Mouse (Mus musculus) A20 (cell line): ENCODE measurements around the gene Map3k3.

ENCODE experiments used
- DNase-seq: peaks from one replicate; pipeline ENCODE4 v3.0.0-alpha.2; 2011; ENCODE audit warnings: low read depth, low spot score

The Map3k3 gene

GRCm38 (mm10) chr11:106158081-106158929 lies 73.9 kb downstream of the Map3k3 start:
- peak; percentile 71 for DNase-seq

DNA sequence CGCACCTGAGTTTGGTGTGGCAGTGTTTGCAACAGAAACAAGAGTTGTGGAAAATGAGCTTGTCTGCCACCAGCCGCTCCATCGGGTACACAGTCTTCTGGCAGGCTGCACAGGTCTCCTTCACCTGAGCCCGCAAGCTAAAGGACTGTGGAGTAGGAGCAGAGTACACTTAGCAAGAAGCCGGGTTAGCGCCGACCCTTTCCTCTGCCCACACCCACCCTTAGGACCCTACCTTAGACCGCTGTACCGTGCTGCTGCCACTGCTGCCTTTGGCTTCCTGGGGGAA lies 74.5 kb downstream of the Map3k3 start:
- DNase-seq: no peak

DNA sequence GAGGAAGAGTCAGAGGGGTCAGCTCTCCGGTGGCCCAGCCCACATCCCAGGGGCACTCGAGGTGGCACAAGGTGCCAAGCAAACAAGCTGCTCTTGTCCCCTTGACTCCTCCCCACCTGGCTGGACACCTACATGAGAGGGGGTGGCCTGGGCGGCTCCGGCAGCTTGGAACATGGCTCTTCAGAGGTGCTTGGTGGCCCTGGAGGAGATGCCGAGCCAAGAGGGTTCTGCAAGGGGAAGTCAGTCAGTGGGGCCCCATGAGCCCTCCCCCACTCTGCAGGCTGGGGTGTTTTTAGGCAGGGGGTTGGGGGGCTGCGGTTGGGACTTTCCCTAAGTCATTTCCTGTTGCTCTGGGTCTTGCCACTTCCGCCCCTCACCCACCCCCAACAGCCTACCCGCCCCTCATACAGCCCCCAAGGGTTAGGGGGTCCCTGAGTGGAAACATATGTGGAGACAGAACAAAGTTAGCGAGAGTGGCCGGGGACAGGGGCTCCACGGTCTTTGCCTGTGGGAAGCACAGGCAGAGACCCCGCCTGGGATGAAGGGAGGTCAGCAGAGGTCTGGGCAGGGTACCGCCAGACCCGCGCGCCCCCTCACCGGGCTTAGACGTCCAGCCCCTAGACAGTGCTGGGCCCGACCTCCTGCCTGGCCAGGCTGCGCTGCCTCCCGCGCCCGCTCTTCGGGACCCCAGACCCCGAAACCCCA lies 75.0 kb downstream of the Map3k3 start:
- DNase-seq: peak; percentile 87

DNA sequence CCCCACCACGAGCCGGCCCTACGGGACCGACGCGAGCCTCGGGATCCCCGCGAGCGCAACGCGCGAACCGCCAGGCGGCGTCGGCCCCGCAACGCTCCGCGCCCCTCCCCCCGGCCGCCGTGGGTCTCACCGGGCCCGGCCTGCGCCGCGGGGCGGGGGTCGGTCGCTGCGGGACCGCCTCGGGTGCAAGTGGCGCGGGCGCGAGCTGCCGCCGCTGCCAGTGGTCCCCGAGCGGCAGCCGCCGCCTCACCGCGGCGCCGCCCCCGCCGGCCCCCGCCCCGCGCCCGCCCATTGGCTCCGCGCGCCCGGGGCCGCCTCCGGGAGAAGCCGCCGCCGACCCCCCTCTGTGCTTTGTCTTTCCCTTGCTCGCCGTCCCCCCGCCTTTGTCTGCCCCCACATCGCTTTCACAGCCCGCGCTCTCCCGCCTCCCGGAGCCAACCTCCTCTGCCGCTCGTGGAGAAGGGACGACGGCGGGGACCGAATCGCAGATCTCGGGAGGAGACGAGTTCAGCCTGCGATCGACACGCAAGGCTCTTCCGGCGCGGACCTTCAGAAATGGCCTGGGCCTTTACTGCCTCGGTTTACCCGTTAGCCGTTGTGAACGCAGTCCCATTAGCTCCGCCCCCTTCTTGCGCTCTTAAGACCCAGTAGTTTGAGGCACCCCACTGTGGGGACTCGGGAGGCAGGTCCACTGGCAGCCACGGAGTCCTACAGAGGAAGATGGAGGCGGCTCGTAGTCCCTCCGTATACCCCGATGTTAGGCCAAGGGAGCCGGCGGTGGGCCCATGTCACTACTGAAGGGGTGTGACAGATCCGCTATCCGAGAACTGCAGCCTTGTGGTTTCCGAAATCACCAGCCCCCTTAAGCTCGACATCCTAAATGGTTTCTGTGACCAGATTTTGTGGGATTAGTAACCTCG lies 75.8 kb downstream of the Map3k3 start:
- peak; percentile 79 for DNase-seq

- no peak for DNase-seq
Measured at GRCm38 (mm10) chr11:106160841-106161721, 76.7 kb downstream of the Map3k3 start, which contains the start of the genes Gm10840 and Limd2. Gm10840 (plus strand) TSS chr11:106160850. Limd2 (minus strand) TSS chr11:106160860.

DNA sequence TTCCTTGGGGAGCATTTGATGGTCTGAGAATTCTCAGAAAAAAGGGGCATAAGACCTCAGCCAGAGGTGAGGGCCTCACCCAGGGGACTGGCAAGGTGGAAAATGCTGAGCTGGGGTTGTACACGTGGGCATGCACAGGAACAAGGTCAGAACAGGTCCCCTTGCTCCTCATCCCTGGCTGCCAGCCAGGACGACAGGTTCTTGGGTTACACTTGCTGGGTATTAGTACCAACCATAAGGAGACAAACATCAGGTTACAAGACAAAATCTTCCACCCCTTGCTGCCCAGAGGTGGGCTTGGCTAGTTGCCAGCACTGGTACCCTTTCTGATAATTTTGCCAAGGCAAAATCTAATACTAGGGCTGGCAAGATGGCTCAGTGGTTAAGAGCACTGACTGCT lies 77.8 kb downstream of the Map3k3 start:
- no peak for DNase-seq

GRCm38 (mm10) chr11:106163546-106163945 lies 79.1 kb downstream of the Map3k3 start:
- no peak for DNase-seq

- no peak for DNase-seq
Measured at GRCm38 (mm10) chr11:106164601-106165180, 80.3 kb downstream of the Map3k3 start.

DNA sequence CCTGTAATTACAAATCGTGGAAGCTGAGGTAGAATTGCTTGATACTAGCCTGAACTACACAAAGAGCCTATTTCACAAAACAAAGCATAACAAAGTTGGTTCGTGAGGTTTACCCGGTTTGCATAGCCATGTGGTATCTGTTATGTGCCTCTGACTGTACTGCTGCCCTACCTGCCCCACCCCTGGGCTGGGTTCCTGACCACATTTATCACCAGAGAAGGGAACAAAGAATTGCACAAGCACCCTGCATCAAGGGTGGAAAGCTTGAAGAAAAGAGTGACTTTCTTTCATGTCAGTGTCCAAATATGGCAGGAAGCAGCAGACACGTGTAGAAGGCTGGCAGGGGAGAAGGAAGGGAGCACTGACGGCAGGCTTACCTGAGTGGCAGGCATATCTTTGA lies 83.0 kb downstream of the Map3k3 start:
- DNase-seq: no peak

DNA sequence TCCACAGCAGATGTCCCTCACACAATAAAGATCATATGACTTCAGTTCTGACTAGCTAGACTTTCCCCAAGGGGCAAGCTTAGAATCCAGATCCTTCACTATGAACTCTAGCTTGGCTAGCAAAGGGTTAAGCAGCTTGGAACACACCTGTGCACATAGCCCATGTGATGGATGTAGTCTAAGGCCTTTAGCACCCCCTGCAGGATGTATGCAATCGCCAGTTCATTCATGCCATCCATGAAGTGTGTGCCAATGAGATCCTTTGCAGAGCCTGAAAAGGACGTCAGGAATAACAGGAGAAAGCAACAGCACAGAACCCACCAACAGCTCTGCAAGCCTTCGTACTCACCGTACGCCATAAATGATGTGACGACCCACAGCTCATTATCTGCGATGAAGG lies 86.4 kb downstream of the Map3k3 start:
- DNase-seq: peak; percentile 56

- DNase-seq: no peak
Measured at GRCm38 (mm10) chr11:106173228-106173627, 88.8 kb downstream of the Map3k3 start.

- DNase-seq: no peak
Measured at GRCm38 (mm10) chr11:106174372-106174771, 90.0 kb downstream of the Map3k3 start.

DNA sequence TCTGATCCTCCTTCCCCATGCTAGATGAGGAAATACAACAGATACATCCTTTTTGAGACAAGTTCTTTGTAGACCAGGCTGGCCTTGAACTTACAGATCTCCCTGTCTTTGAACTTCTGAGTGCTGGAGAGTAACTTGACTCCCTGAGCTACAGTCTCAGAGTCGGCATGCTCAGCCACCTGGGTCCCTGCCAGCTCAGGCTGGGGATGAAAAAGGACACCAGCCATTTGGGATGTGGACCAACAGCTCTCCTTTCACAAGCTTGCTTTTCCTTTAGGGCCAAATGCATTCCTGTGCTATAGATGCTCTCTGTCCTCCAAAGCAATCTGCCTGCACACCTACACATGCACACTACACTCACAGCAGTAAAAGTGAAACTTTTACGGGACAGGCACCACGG lies 90.7 kb downstream of the Map3k3 start:
- no peak for DNase-seq

DNA sequence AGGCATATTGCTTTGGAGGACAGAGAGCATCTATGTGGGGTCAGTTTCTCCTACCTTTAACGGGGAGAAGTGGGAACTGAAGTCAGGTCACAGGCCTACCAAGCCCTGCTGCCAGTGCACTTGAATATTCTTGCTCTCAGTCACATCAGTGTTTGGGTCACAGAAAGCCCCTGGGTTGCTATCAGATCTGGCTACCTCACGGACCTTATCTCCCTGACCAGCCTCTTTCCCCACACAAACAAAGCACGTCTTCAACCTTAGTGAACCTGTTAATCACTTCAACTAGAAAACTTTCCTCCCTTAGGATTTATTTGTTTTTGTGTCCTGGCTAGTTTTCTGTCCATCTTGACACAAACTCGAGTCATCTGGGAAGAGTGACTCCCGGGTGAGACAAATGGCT lies 92.0 kb downstream of the Map3k3 start:
- no peak for DNase-seq

- DNase-seq: no peak
Measured at GRCm38 (mm10) chr11:106178036-106178782, 93.8 kb downstream of the Map3k3 start.

GRCm38 (mm10) chr11:106179711-106180448 lies 95.5 kb downstream of the Map3k3 start:
- DNase-seq: no peak

GRCm38 (mm10) chr11:106180449-106180801 lies 96.0 kb downstream of the Map3k3 start:
- peak; percentile 88 for DNase-seq

- no peak for DNase-seq
Measured at GRCm38 (mm10) chr11:106187326-106187725, 102.9 kb downstream of the Map3k3 start.

DNA sequence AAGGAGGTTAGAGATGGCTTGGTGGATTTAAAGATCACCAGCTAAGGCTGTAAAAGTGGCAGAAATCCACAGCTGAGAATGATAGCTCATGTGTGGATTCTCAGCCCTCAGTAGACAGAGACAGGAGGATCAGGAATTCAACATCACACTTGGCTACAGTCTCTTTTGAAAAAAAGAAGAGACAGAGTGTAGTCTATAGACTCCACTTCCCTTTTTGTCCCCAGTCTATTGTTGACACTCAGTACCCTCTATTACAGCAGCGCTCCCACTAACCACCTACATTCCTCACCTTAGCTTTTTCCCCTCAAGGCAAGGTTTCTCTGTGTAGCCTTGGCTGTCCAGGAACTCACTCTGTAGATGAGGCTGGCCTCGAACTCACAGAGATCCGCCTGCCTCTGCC lies 107.3 kb downstream of the Map3k3 start:
- peak; percentile 19 for DNase-seq
